Mouse (Mus musculus): ENCODE measurements around the gene Ppp1r32. TPM values are rescaled to one million over a fixed set of nuclear protein-coding genes. Genes with fewer than 3 reads are reported as not detected.

Ppp1r32 gene
- not detected in 2 replicates for polyA plus RNA-seq (2016; fragmentation: Nextera tagmentation; extraction: Ambion mirVana)

- H3K27me3 ChIP-seq (replicated peaks) = peaks cover 37% of the 10 kb centered on the region
- no peak within 1 kb of the TSS for H3K4me2 ChIP-seq
- no peak within 1 kb of the TSS for H3K27ac ChIP-seq
- H3K9me3 ChIP-seq (replicated peaks) = no peaks in the 10 kb centered on the region
- WGBS (ENCODE audit: insufficient replicate concordance) = 27% methylated on average over 6 of the region's 6 CpGs
- no peak within 1 kb of the TSS for H3K9ac ChIP-seq
- no peak within 1 kb of the TSS for H3K4me3 ChIP-seq
- no peaks in the 10 kb centered on the region for H3K4me1 ChIP-seq
- H3K36me3 ChIP-seq = no peaks in the 10 kb centered on the region
- no peak for ATAC-seq
Measured at GRCm38 (mm10) chr19:10482703-10483102, at the start of gene Ppp1r32. Gene Ppp1r32, minus strand, starts transcription at chr19:10482928.

GRCm38 (mm10) chr19:10530082-10530481 is 47.4 kb upstream of the Ppp1r32 start:
- WGBS (ENCODE audit: insufficient replicate concordance) = 88% methylated on average over 1 of the region's 1 CpGs
- H3K4me2 ChIP-seq = no peak overlapping the region
- no peaks in the 10 kb centered on the region for H3K9me3 ChIP-seq (replicated peaks)
- peaks cover 22% of the 10 kb centered on the region for H3K4me1 ChIP-seq
- no peak overlapping the region for H3K4me3 ChIP-seq
- peaks cover 80% of the 10 kb centered on the region for H3K36me3 ChIP-seq
- no peak for ATAC-seq
- no peak overlapping the region for H3K27ac ChIP-seq
- H3K27me3 ChIP-seq (replicated peaks) = no peaks in the 10 kb centered on the region
- H3K9ac ChIP-seq = no peak overlapping the region

GRCm38 (mm10) chr19:10525910-10526309 is 43.2 kb upstream of the Ppp1r32 start, which contains the start of gene Sdhaf2:
Gene Sdhaf2, minus strand, starts transcription at chr19:10526142.
- no peaks in the 10 kb centered on the region for H3K9me3 ChIP-seq (replicated peaks)
- 2% methylated on average over 11 of the region's 11 CpGs for WGBS (ENCODE audit: insufficient replicate concordance)
- no peak for ATAC-seq
- peak within 1 kb of the TSS; percentile 99 for H3K27ac ChIP-seq
- peak within 1 kb of the TSS; percentile 77 for H3K4me3 ChIP-seq
- no peaks in the 10 kb centered on the region for H3K27me3 ChIP-seq (replicated peaks)
- peak within 1 kb of the TSS; percentile 81 for H3K4me2 ChIP-seq
- H3K4me1 ChIP-seq = peaks cover 54% of the 10 kb centered on the region
- peaks cover 38% of the 10 kb centered on the region for H3K36me3 ChIP-seq
- H3K9ac ChIP-seq = peak within 1 kb of the TSS; percentile 95

- peak within 1 kb of the TSS; percentile 77 for H3K4me3 ChIP-seq
- H3K36me3 ChIP-seq = peaks cover 32% of the 10 kb centered on the region
- peaks cover 60% of the 10 kb centered on the region for H3K4me1 ChIP-seq
- no peaks in the 10 kb centered on the region for H3K9me3 ChIP-seq (replicated peaks)
- peak within 1 kb of the TSS; percentile 81 for H3K4me2 ChIP-seq
- peak within 1 kb of the TSS; percentile 95 for H3K9ac ChIP-seq
- peak within 1 kb of the TSS; percentile 99 for H3K27ac ChIP-seq
- peak; percentile 90 for ATAC-seq
- no peaks in the 10 kb centered on the region for H3K27me3 ChIP-seq (replicated peaks)
- WGBS (ENCODE audit: insufficient replicate concordance) = 1% methylated on average over 75 of the region's 93 CpGs
Measured at GRCm38 (mm10) chr19:10525106-10525901, 42.6 kb upstream of the Ppp1r32 start, which contains the start of gene Cpsf7. Gene Cpsf7, plus strand, starts transcription at chr19:10525266.

GRCm38 (mm10) chr19:10524784-10525105 is 42.0 kb upstream of the Ppp1r32 start:
- Histone ChIP-seq H3K9ac (peak overlapping the region; percentile 95), H3K27me3 (replicated peaks) (no peaks in the 10 kb centered on the region), H3K36me3 (peaks cover 27% of the 10 kb centered on the region), H3K9me3 (replicated peaks) (no peaks in the 10 kb centered on the region), H3K27ac (peak overlapping the region; percentile 99), H3K4me1 (peaks cover 62% of the 10 kb centered on the region), H3K4me2 (peak overlapping the region; percentile 81), H3K4me3 (peak overlapping the region; percentile 77)
- WGBS (ENCODE audit: insufficient replicate concordance) = under 1% methylated on average over 19 of the region's 19 CpGs
- ATAC-seq = no peak

GRCm38 (mm10) chr19:10523483-10524080 is 40.9 kb upstream of the Ppp1r32 start:
- peak overlapping the region; percentile 81 for H3K4me2 ChIP-seq
- peak overlapping the region; percentile 95 for H3K9ac ChIP-seq
- no peak for ATAC-seq
- peak overlapping the region; percentile 75 for H3K27ac ChIP-seq
- H3K4me3 ChIP-seq = peak overlapping the region; percentile 77
- 21% methylated on average over 5 of the region's 5 CpGs for WGBS (ENCODE audit: insufficient replicate concordance)
- H3K36me3 ChIP-seq = peaks cover 21% of the 10 kb centered on the region
- H3K4me1 ChIP-seq = peaks cover 70% of the 10 kb centered on the region
- H3K9me3 ChIP-seq (replicated peaks) = no peaks in the 10 kb centered on the region
- H3K27me3 ChIP-seq (replicated peaks) = no peaks in the 10 kb centered on the region

- Histone ChIP-seq H3K4me3 (no peak overlapping the region), H3K9me3 (replicated peaks) (no peaks in the 10 kb centered on the region), H3K4me2 (0 out of 2 replicates have a peak overlapping the region, but pooled peaks have one; percentile 22), H3K4me1 (peaks cover 62% of the 10 kb centered on the region), H3K27ac (no peak overlapping the region), H3K9ac (no peak overlapping the region), H3K36me3 (peaks cover 18% of the 10 kb centered on the region), H3K27me3 (replicated peaks) (no peaks in the 10 kb centered on the region)
- WGBS (ENCODE audit: insufficient replicate concordance) = 66% methylated on average over 1 of the region's 1 CpGs
- no peak for ATAC-seq
Measured at GRCm38 (mm10) chr19:10521926-10522325, 39.2 kb upstream of the Ppp1r32 start.

- ATAC-seq = no peak
- Histone ChIP-seq H3K9me3 (replicated peaks) (no peaks in the 10 kb centered on the region), H3K9ac (no peak overlapping the region), H3K27ac (no peak overlapping the region), H3K4me2 (no peak overlapping the region), H3K4me1 (peaks cover 61% of the 10 kb centered on the region), H3K36me3 (peaks cover 30% of the 10 kb centered on the region), H3K4me3 (no peak overlapping the region), H3K27me3 (replicated peaks) (no peaks in the 10 kb centered on the region)
- 46% methylated on average over 1 of the region's 1 CpGs for WGBS (ENCODE audit: insufficient replicate concordance)
Measured at GRCm38 (mm10) chr19:10520355-10520754, 37.6 kb upstream of the Ppp1r32 start.

- Histone ChIP-seq H3K4me3 (no peak overlapping the region), H3K4me1 (peaks cover 11% of the 10 kb centered on the region; the same call in 1 of the 2 replicates), H3K36me3 (peaks cover 77% of the 10 kb centered on the region), H3K4me2 (no peak overlapping the region), H3K9ac (no peak overlapping the region), H3K27ac (no peak overlapping the region), H3K9me3 (replicated peaks) (no peaks in the 10 kb centered on the region), H3K27me3 (replicated peaks) (no peaks in the 10 kb centered on the region)
- no peak for ATAC-seq
- 62% methylated on average over 6 of the region's 6 CpGs for WGBS (ENCODE audit: insufficient replicate concordance)
Measured at GRCm38 (mm10) chr19:10510759-10511330, 28.1 kb upstream of the Ppp1r32 start.

- H3K36me3 ChIP-seq = peaks cover 90% of the 10 kb centered on the region
- no peak overlapping the region for H3K27ac ChIP-seq
- H3K9ac ChIP-seq = no peak overlapping the region
- peaks cover 9% of the 10 kb centered on the region; the same call in 1 of the 2 replicates for H3K4me1 ChIP-seq
- 0 out of 2 replicates have a peak, but pooled peaks have one; percentile 42 for ATAC-seq
- 14% methylated on average over 4 of the region's 4 CpGs for WGBS (ENCODE audit: insufficient replicate concordance)
- no peak overlapping the region for H3K4me2 ChIP-seq
- no peaks in the 10 kb centered on the region for H3K27me3 ChIP-seq (replicated peaks)
- no peak overlapping the region for H3K4me3 ChIP-seq
- H3K9me3 ChIP-seq (replicated peaks) = no peaks in the 10 kb centered on the region
Measured at GRCm38 (mm10) chr19:10502571-10502970, 19.8 kb upstream of the Ppp1r32 start.

- H3K36me3 ChIP-seq = peaks cover 72% of the 10 kb centered on the region
- no peak for ATAC-seq
- no peak overlapping the region for H3K27ac ChIP-seq
- H3K9ac ChIP-seq = no peak overlapping the region
- no peaks in the 10 kb centered on the region for H3K9me3 ChIP-seq (replicated peaks)
- peaks cover 16% of the 10 kb centered on the region; the same call in 1 of the 2 replicates for H3K4me1 ChIP-seq
- no peaks in the 10 kb centered on the region for H3K27me3 ChIP-seq (replicated peaks)
- 92% methylated on average over 8 of the region's 8 CpGs for WGBS (ENCODE audit: insufficient replicate concordance)
- no peak overlapping the region for H3K4me2 ChIP-seq
- H3K4me3 ChIP-seq = no peak overlapping the region
Measured at GRCm38 (mm10) chr19:10500581-10500980, 17.9 kb upstream of the Ppp1r32 start.
